Mouse (Mus musculus) testis, adult 2 months (tissue): ENCODE measurements around the gene Fam53a. TPM values are rescaled to one million over a fixed set of nuclear protein-coding genes. Genes with fewer than 3 reads are reported as not detected.

Source experiments
- H3K27ac ChIP-seq: fragments of 200-500 bp; 2 replicates; pipeline ENCODE4 v1.5.1; 2012; ENCODE audit warnings: low read depth, low read length; ENCODE audit not compliant: control insufficient read depth, insufficient read depth
- H3K27me3 ChIP-seq: fragments of 200-500 bp; 2 replicates; pipeline ENCODE4 v1.6.1; 2012; ENCODE audit warnings: mild to moderate bottlenecking, low read length, moderate library complexity; ENCODE audit not compliant: control insufficient read depth, insufficient read depth
- H3K36me3 ChIP-seq: fragments of 200-500 bp; 2 replicates; pipeline ENCODE4 v1.6.1; 2012; ENCODE audit warnings: mild to moderate bottlenecking, low read length; ENCODE audit not compliant: control insufficient read depth, insufficient read depth
- H3K4me1 ChIP-seq: fragments of 200-500 bp; 2 replicates; pipeline ENCODE4 v1.6.1; 2012; ENCODE audit warnings: low read length; ENCODE audit not compliant: control insufficient read depth, insufficient read depth
- H3K4me3 ChIP-seq: fragments of 200-500 bp; 2 replicates; pipeline ENCODE4 v1.5.1; 2012; ENCODE audit warnings: low read depth, mild to moderate bottlenecking, low read length, moderate library complexity, mixed read lengths; ENCODE audit not compliant: control insufficient read depth
- CTCF ChIP-seq: fragments of 200-500 bp; IDR thresholded peaks from 2 replicates; pipeline ENCODE4 v1.5.1; 2012; ENCODE audit warnings: low read depth, mild to moderate bottlenecking, inconsistent platforms, low read length, moderate library complexity; ENCODE audit not compliant: control insufficient read depth, insufficient read depth, insufficient replicate concordance
- POLR2A ChIP-seq: fragments of 200-500 bp; IDR thresholded peaks from 2 replicates; pipeline ENCODE4 v1.6.1; 2012; ENCODE audit warnings: low read depth, mild to moderate bottlenecking, inconsistent platforms, low read length, moderate library complexity; ENCODE audit not compliant: control insufficient read depth
- polyA plus RNA-seq: library from polyadenylated mRNA; depleted of rRNA; stranded (reverse); fragments of >200 nt; gene quantifications from 2 replicates; pipeline ENCODE4 v1.2.3, GENCODE M21; 2012

Gene Fam53a
- polyA plus RNA-seq, 1 experiment = 16.4 TPM

GRCm38 (mm10) chr5:33632526-33632925, 3.1 kb upstream of the Fam53a start:
- H3K36me3 ChIP-seq = no peaks in the 10 kb centered on the region
- no peaks in the 10 kb centered on the region for H3K27me3 ChIP-seq
- TF ChIP-seq CTCF (no peak), POLR2A (no peak)
- no peak overlapping the region for H3K4me3 ChIP-seq
- H3K4me1 ChIP-seq = peaks cover 5% of the 10 kb centered on the region
- H3K27ac ChIP-seq = no peak overlapping the region

GRCm38 (mm10) chr5:33630615-33631014, 1.2 kb upstream of the Fam53a start:
- peak overlapping the region; percentile 92 for H3K4me3 ChIP-seq
- H3K27ac ChIP-seq = no peak overlapping the region
- no peaks in the 10 kb centered on the region for H3K27me3 ChIP-seq
- TF ChIP-seq POLR2A (no peak), CTCF (no peak)
- H3K4me1 ChIP-seq = peaks cover 5% of the 10 kb centered on the region
- no peaks in the 10 kb centered on the region for H3K36me3 ChIP-seq

GRCm38 (mm10) chr5:33630061-33630460, 626 bp upstream of the Fam53a start:
- Histone ChIP-seq H3K4me3 (peak overlapping the region; percentile 92), H3K27me3 (no peaks in the 10 kb centered on the region), H3K36me3 (no peaks in the 10 kb centered on the region), H3K4me1 (peaks cover 5% of the 10 kb centered on the region), H3K27ac (peak overlapping the region; percentile 89)
- no peak for TF ChIP-seq CTCF
- no peak for TF ChIP-seq POLR2A

GRCm38 (mm10) chr5:33628820-33629300, 575 bp downstream of the Fam53a start:
- TF ChIP-seq POLR2A = no peak
- 0 out of 2 replicates have a peak, but pooled peaks have one; percentile 7 for TF ChIP-seq CTCF
- Histone ChIP-seq H3K27ac (peak overlapping the region; percentile 92), H3K27me3 (no peaks in the 10 kb centered on the region), H3K4me3 (peak overlapping the region; percentile 92), H3K36me3 (no peaks in the 10 kb centered on the region), H3K4me1 (peaks cover 5% of the 10 kb centered on the region)

GRCm38 (mm10) chr5:33627968-33628367, 1.5 kb downstream of the Fam53a start:
- peaks cover 5% of the 10 kb centered on the region for H3K4me1 ChIP-seq
- H3K36me3 ChIP-seq = no peaks in the 10 kb centered on the region
- H3K27ac ChIP-seq = 0 out of 2 replicates have a peak overlapping the region, but pooled peaks have one; percentile 5
- peak overlapping the region; percentile 10; the same call in 1 of the 2 replicates for H3K4me3 ChIP-seq
- no peaks in the 10 kb centered on the region for H3K27me3 ChIP-seq
- TF ChIP-seq CTCF (no peak), POLR2A (no peak)

- Histone ChIP-seq H3K4me1 (peaks cover 3% of the 10 kb centered on the region; the same call in 1 of the 2 replicates), H3K36me3 (no peaks in the 10 kb centered on the region), H3K4me3 (no peak overlapping the region), H3K27ac (no peak overlapping the region), H3K27me3 (no peaks in the 10 kb centered on the region)
- TF ChIP-seq POLR2A (no peak), CTCF (no peak)
Measured at GRCm38 (mm10) chr5:33623766-33624165, 5.7 kb downstream of the Fam53a start.

- H3K36me3 ChIP-seq = no peaks in the 10 kb centered on the region
- H3K4me1 ChIP-seq = no peaks in the 10 kb centered on the region
- no peak overlapping the region for H3K4me3 ChIP-seq
- no peaks in the 10 kb centered on the region for H3K27me3 ChIP-seq
- no peak overlapping the region for H3K27ac ChIP-seq
- TF ChIP-seq CTCF = no peak
- TF ChIP-seq POLR2A = no peak
Measured at GRCm38 (mm10) chr5:33622671-33623070, 6.8 kb downstream of the Fam53a start.
